Mouse (Mus musculus) heart, embryonic 16.5 days (tissue): Measurements from ENCODE around the gene Samsn1. TPM values are rescaled to one million over a fixed set of nuclear protein-coding genes. Genes with fewer than 3 reads are reported as not detected.

Source experiments
- ATAC-seq: fragments of 200-750 bp; cut with Nextera tagmentation; replicated peaks from 2 replicates; pipeline ENCODE4 v1.8.0; 2017; ENCODE audit warnings: moderate number of reproducible peaks; ENCODE audit not compliant: insufficient read depth, low FRiP score; ENCODE audit errors: extremely low read depth
- H3K27ac ChIP-seq: fragments of 300-500 bp; sonication (generic); 2 replicates; pipeline ENCODE4 v1.5.1; 2014; ENCODE audit warnings: mild to moderate bottlenecking, low read length, control low read depth, moderate library complexity
- H3K27me3 ChIP-seq: fragments of 300-500 bp; sonication (generic); 2 replicates; pipeline ENCODE4 v1.6.1; 2014; ENCODE audit warnings: low read length, mixed read lengths; ENCODE audit not compliant: control insufficient read depth, insufficient read depth
- H3K36me3 ChIP-seq: fragments of 300-500 bp; sonication (generic); 2 replicates; pipeline ENCODE4 v1.6.1; 2014; ENCODE audit not compliant: control insufficient read depth, insufficient read depth
- H3K4me1 ChIP-seq: fragments of 300-500 bp; sonication (generic); 2 replicates; pipeline ENCODE4 v1.6.1; 2014; ENCODE audit warnings: low read length, mixed read lengths; ENCODE audit not compliant: control insufficient read depth, insufficient read depth
- H3K4me2 ChIP-seq: fragments of 300-500 bp; sonication (generic); 2 replicates; pipeline ENCODE4 v1.6.1; 2014; ENCODE audit warnings: low read depth, mild to moderate bottlenecking, control low read depth, low read length
- H3K4me3 ChIP-seq: fragments of 300-500 bp; sonication (generic); 2 replicates; pipeline ENCODE4 v1.5.1; 2014; ENCODE audit warnings: mild to moderate bottlenecking, control low read depth, low read length
- H3K9ac ChIP-seq: fragments of 300-500 bp; sonication (generic); 2 replicates; pipeline ENCODE4 v1.6.1; 2014; ENCODE audit warnings: low read length, control low read depth
- H3K9me3 ChIP-seq: fragments of 300-500 bp; sonication (generic); replicated peaks from 2 replicates; pipeline ENCODE4 v1.6.1; 2016; ENCODE audit warnings: low read length; ENCODE audit not compliant: control insufficient read depth
- WGBS: fragments of 180-500 bp; shearing (Covaris S2); extraction: QIAGEN DNeasy Blood & Tissue Kit; methylation state at CpG from one replicate; pipeline ENCODE4 v1.1.7; 2014; 5-methylcytosine and 5-hydroxymethylcytosine counted together
- polyA plus RNA-seq: library from polyadenylated mRNA; unstranded; fragments of >200 nt; fragmentation: Nextera tagmentation; extraction: Ambion mirVana; gene quantifications from 2 replicates; pipeline ENCODE4 v1.2.1, GENCODE M21; 2015

Gene Samsn1
- polyA plus RNA-seq, 1 experiment from 2014 or later = 3.6 TPM

DNA sequence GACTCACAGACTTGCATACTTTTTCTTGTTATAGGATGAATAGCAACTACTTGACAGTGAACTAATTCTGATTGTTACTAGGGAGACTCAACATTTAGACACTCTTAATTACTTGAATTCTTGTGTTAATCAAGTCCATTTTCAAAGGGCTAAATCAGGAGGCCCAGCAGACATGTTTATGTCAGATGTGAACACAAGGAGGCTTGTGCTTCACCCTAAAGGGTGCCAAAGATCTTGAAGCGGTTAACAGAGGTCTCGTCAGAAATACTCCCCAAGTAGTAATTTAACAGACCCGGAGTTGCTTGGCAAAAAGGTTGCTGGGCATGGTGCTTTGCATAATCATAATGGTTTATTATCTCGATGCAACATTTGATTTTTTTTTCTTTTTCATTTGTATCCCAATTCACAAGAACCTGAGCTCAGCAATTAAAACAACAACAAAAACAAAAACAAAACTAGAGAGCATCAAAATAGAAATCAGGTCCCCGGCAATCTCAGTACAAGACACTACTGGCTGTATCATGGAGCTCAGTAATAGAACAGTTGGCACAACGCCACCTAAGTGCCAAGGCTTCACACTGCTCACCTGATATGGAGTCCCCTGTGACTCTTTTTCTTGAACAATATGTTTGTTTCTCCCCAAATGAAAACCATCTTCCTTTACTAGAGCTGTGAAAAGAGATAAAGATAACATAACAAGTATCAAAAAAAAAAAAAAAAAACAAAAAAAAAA is 51.6 kb downstream of the Samsn1 start:
- H3K4me2 ChIP-seq = no peak overlapping the region
- H3K27me3 ChIP-seq = no peaks in the 10 kb centered on the region
- no peaks in the 10 kb centered on the region for H3K9me3 ChIP-seq

DNA sequence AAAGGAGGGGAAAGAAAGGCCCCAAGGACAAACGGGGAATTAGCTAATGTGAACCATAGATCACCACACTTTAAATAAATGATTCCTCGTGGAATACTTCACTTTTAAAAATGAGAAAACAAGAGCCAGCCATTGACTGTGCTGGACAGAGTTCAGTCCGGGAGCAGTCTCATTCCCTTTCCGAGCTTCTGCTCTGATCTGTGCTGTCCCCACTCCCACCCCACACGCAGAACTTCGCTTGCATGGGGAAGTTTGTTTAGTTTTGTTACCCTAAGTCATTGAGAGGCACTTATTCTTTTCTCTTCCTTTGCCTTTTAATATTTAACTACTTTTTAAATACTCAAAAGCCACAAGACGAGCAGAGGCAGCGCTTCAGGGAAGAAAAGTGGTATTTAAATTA is 60.1 kb downstream of the Samsn1 start:
- H3K27me3 ChIP-seq = no peaks in the 10 kb centered on the region
- no peak overlapping the region for H3K9ac ChIP-seq
- WGBS = 72% methylated on average over 8 of the region's 8 CpGs
- no peaks in the 10 kb centered on the region for H3K36me3 ChIP-seq
- H3K4me2 ChIP-seq = no peak overlapping the region
- H3K27ac ChIP-seq = no peak overlapping the region
- ATAC-seq = no peak
- H3K4me1 ChIP-seq = no peaks in the 10 kb centered on the region
- H3K4me3 ChIP-seq = no peak overlapping the region
- no peaks in the 10 kb centered on the region for H3K9me3 ChIP-seq

More for the DNA sequence above, 51.6 kb downstream of the Samsn1 start:
- Histone ChIP-seq H3K9ac (no peak overlapping the region), H3K4me3 (no peak overlapping the region), H3K27ac (no peak overlapping the region), H3K36me3 (no peaks in the 10 kb centered on the region), H3K4me1 (no peaks in the 10 kb centered on the region)
- WGBS = 79% methylated on average over 6 of the region's 6 CpGs
- ATAC-seq = no peak

DNA sequence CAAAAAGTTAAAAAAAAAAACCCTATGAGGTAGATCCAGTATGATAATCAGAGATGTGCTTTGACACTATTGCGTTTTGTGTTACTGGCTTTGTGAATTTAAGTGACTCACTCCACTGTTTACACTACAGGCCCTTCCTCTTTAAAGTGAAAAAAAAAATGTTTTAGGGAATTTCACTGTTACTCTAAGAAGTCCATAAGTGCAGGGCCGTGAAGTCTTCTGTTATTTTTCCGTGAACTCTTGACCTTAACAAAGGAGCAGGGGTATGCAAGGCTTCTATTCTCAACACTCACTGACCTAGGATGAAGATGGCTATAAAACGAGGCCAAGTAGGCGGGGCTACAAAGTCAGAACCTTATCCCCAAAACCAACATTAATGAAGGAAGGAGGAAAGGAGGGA is 60.6 kb downstream of the Samsn1 start:
- no peaks in the 10 kb centered on the region for H3K4me1 ChIP-seq
- H3K4me3 ChIP-seq = no peak overlapping the region
- no peaks in the 10 kb centered on the region for H3K27me3 ChIP-seq
- WGBS = 49% methylated on average over 5 of the region's 5 CpGs
- H3K27ac ChIP-seq = no peak overlapping the region
- no peaks in the 10 kb centered on the region for H3K36me3 ChIP-seq
- H3K4me2 ChIP-seq = no peak overlapping the region
- H3K9me3 ChIP-seq = no peaks in the 10 kb centered on the region
- no peak for ATAC-seq
- no peak overlapping the region for H3K9ac ChIP-seq

DNA sequence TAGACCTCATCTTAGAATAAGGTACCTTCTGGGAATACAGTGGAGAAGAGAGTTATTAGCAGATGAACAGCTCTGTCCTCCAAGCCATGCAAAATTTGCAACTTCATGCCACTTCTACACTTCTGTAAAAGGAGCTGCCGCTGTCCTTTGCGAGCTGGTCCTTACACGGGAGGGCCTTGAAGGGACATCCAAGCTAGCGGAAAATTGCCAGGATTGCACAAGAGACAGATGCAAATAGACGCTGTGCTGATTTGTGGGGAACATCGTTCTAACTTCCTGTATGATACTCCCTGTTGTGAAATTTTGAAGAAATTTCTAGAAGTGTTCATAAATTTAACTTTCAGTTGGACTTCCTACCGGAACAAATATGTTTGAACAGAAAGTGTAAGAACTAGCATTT is 61.0 kb downstream of the Samsn1 start:
- no peak for ATAC-seq
- no peak overlapping the region for H3K4me2 ChIP-seq
- no peak overlapping the region for H3K9ac ChIP-seq
- 85% methylated on average over 7 of the region's 7 CpGs for WGBS
- H3K27me3 ChIP-seq = no peaks in the 10 kb centered on the region
- no peak overlapping the region for H3K4me3 ChIP-seq
- no peaks in the 10 kb centered on the region for H3K9me3 ChIP-seq
- no peaks in the 10 kb centered on the region for H3K4me1 ChIP-seq
- H3K36me3 ChIP-seq = no peaks in the 10 kb centered on the region
- no peak overlapping the region for H3K27ac ChIP-seq

DNA sequence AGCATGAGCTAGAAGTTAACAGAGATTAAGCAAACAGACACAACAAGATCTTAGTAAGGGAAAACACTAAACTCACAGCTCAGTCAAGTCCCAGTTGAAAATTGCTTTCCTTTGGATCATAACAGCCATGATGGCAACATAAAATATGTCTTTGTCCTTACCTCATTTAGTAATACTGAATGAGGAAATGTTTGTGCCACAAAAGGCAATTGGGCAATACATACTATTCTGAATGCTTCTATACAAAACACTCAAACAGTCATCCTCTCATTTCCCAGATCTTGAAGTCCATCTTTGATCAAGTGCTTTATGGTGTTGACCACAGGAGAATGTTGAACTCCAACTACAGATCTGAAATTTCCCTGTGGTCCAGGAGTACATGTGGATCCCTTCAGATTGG is 88.7 kb downstream of the Samsn1 start:
- H3K9ac ChIP-seq = no peak overlapping the region
- H3K36me3 ChIP-seq = no peaks in the 10 kb centered on the region
- ATAC-seq = no peak
- H3K27ac ChIP-seq = no peak overlapping the region
- H3K4me3 ChIP-seq = no peak overlapping the region
- H3K4me2 ChIP-seq = no peak overlapping the region
- no peaks in the 10 kb centered on the region for H3K9me3 ChIP-seq
- no peaks in the 10 kb centered on the region for H3K27me3 ChIP-seq
- no peaks in the 10 kb centered on the region for H3K4me1 ChIP-seq

DNA sequence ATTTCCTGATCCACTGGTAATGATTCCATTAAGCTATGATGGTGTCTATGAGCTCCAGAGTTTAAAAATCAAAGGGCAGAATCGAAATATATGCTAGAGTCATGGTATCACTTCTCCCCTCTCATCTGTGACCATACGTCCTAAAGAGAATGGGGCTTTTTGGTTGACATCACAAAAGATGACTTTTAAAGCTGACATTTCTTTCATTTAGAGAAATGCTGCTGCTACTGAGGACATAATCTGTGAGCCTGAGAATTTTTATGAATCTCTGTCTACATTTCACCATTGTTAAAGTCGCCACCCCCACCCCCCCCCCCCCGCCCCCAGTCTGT is 91.9 kb downstream of the Samsn1 start:
- no peaks in the 10 kb centered on the region for H3K4me1 ChIP-seq
- no peaks in the 10 kb centered on the region for H3K9me3 ChIP-seq
- no peaks in the 10 kb centered on the region for H3K36me3 ChIP-seq
- no peak overlapping the region for H3K4me2 ChIP-seq
- H3K4me3 ChIP-seq = no peak overlapping the region
- no peak overlapping the region for H3K9ac ChIP-seq
- H3K27me3 ChIP-seq = no peaks in the 10 kb centered on the region
- no peak for ATAC-seq
- H3K27ac ChIP-seq = no peak overlapping the region
- 80% methylated on average over 4 of the region's 4 CpGs for WGBS

DNA sequence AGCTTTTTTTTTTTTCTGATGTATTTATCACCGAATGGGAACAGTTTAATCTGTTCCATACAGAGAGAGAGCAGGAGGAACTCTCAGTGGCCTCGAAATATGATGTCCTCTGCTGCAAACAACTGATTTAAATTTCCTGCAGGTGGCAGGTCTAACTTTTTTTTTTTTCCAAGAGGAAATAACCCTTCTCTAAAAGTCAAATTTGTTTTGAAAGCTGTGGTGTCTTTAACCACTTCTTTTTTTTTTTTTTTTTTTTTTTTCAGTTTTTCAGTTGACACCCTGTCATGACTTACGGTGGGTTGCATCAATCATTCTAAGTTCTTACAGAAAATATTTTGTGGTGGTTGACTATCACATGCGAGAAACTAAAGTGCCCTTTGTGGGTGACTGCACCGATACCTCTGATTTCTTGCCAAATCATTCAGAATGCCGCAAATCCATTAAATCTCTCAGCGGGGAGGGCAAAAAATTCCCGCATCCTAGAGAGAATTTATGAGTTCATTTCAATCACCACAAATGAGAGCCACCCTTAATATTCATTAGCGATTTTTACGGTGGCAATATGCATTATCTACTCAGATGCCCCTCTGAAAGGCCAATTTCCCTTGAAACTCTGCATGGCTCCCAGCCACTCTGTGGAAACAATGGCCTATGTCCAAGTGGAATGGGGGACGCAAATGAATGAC is 92.4 kb downstream of the Samsn1 start:
- Histone ChIP-seq H3K4me3 (no peak overlapping the region), H3K9ac (no peak overlapping the region), H3K36me3 (no peaks in the 10 kb centered on the region), H3K4me1 (no peaks in the 10 kb centered on the region), H3K4me2 (no peak overlapping the region), H3K27me3 (no peaks in the 10 kb centered on the region), H3K27ac (no peak overlapping the region), H3K9me3 (no peaks in the 10 kb centered on the region)
- 82% methylated on average over 11 of the region's 11 CpGs for WGBS
- no peak for ATAC-seq

DNA sequence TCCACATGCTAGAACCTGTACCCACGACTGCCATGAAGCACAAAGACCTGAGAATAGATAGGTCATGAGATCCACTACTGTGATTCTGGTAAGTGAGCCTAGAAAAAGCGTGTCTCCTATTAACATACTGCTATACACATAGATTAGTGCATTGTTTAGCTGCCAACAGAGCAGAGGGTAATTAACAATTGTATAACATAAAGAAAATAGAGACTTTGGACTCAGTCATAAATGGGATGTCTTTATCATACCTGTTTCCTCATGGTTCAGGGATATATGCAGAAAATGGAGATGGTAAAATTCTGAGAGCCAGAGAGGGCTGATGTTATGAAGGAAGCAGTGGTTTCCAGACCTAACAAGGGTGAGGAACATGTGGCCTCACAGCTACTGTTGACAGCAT is 95.6 kb downstream of the Samsn1 start:
- WGBS = 70% methylated on average over 2 of the region's 2 CpGs
- H3K27ac ChIP-seq = no peak overlapping the region

DNA sequence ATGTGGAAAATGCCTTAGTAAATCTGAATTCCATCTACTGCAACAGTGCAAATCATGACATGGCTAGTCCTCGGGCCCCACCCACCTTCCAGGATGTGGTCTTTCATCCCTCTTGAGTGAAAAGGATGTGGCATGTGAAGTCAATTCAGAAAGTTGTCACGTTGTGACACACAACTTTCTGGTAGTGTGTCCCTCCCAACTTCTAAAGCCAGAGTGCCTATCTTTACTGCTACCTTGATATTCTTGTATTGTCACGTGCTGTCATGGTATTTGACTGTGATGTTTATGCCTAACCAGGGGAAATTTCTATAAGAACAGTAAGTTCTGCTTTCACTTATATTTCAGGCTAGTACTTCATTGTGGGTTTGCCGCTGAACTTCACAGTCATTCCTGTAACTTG is 101.2 kb downstream of the Samsn1 start:
- H3K4me1 ChIP-seq = no peaks in the 10 kb centered on the region

More for the DNA sequence above, 95.6 kb downstream of the Samsn1 start:
- Histone ChIP-seq H3K27me3 (no peaks in the 10 kb centered on the region), H3K36me3 (no peaks in the 10 kb centered on the region), H3K4me1 (no peaks in the 10 kb centered on the region), H3K9ac (no peak overlapping the region), H3K4me2 (no peak overlapping the region), H3K4me3 (no peak overlapping the region), H3K9me3 (no peaks in the 10 kb centered on the region)
- no peak for ATAC-seq

More for the DNA sequence above, 101.2 kb downstream of the Samsn1 start:
- Histone ChIP-seq H3K9me3 (no peaks in the 10 kb centered on the region), H3K4me3 (no peak overlapping the region), H3K9ac (no peak overlapping the region), H3K27ac (no peak overlapping the region), H3K27me3 (no peaks in the 10 kb centered on the region), H3K36me3 (no peaks in the 10 kb centered on the region), H3K4me2 (no peak overlapping the region)
- WGBS = 68% methylated on average over 4 of the region's 4 CpGs
- no peak for ATAC-seq
